Mouse (Mus musculus): ENCODE data around the gene Olfr560. TPM values are rescaled to one million over a fixed set of nuclear protein-coding genes. Genes with fewer than 3 reads are reported as not detected.

Gene Olfr560
- polyA plus RNA-seq, 2 experiments = 0.05 TPM; not detected in 1

- no peaks in the 10 kb centered on the region for H3K27me3 ChIP-seq (ENCODE audit: control insufficient read depth, insufficient read depth, low read length)
- no peak for ATAC-seq (ENCODE audit: low FRiP score, low read depth)
Measured at GRCm38 (mm10) chr7:102727391-102727790, 31.8 kb downstream of the Olfr560 start, which contains the start of gene Olfr559. Gene Olfr559 (minus strand): TSS chr7:102727491.

GRCm38 (mm10) chr7:102718970-102719369 lies 40.2 kb downstream of the Olfr560 start, which contains the start of gene Olfr33:
Gene Olfr33 (minus strand): TSS chr7:102719070.
- Histone ChIP-seq H3K4me2 (replicated peaks; ENCODE audit: low read depth, low read length, severe bottlenecking) (no peak within 1 kb of the TSS), H3K4me3 (replicated peaks; ENCODE audit: low read length) (no peak within 1 kb of the TSS)

More at GRCm38 (mm10) chr7:102727391-102727790, 31.8 kb downstream of the Olfr560 start, which contains the start of gene Olfr559:
- Histone ChIP-seq H3K4me3 (replicated peaks; ENCODE audit: low read length) (no peak within 1 kb of the TSS), H3K4me2 (replicated peaks; ENCODE audit: low read depth, low read length, severe bottlenecking) (no peak within 1 kb of the TSS), H3K9me3 (ENCODE audit: control insufficient read depth, low read length) (no peaks in the 10 kb centered on the region), H3K36me3 (ENCODE audit: control insufficient read depth, insufficient read depth, low read length) (no peaks in the 10 kb centered on the region), H3K9ac (ENCODE audit: low read depth, low read length, severe bottlenecking) (no peak within 1 kb of the TSS), H3K4me1 (ENCODE audit: control insufficient read depth, insufficient read depth, low read length) (no peaks in the 10 kb centered on the region), H3K27ac (replicated peaks; ENCODE audit: low read depth, low read length) (no peak within 1 kb of the TSS)
- no peak for TF ChIP-seq POLR2A (IDR thresholded peaks at IDR 0.05; ENCODE audit: borderline replicate concordance, extremely low read depth, insufficient read depth, insufficient read length)
- no peak for DNase-seq (ENCODE audit: low spot score)

GRCm38 (mm10) chr7:102701915-102702314 lies 57.3 kb downstream of the Olfr560 start, which contains the start of gene Olfr558:
Gene Olfr558 (plus strand): TSS chr7:102702215.
- H3K9ac ChIP-seq (ENCODE audit: low read depth, low read length, severe bottlenecking) = no peak within 1 kb of the TSS
- no peaks in the 10 kb centered on the region for H3K36me3 ChIP-seq (ENCODE audit: control insufficient read depth, insufficient read depth, low read length)
- H3K27me3 ChIP-seq (ENCODE audit: control insufficient read depth, insufficient read depth, low read length) = no peaks in the 10 kb centered on the region
- no peak for TF ChIP-seq POLR2A (IDR thresholded peaks at IDR 0.05; ENCODE audit: borderline replicate concordance, extremely low read depth, insufficient read depth, insufficient read length)
- no peak within 1 kb of the TSS for H3K4me2 ChIP-seq (replicated peaks; ENCODE audit: low read depth, low read length, severe bottlenecking)
- no peak for DNase-seq (ENCODE audit: low spot score)
- H3K4me3 ChIP-seq (replicated peaks; ENCODE audit: low read length) = no peak within 1 kb of the TSS
- H3K4me1 ChIP-seq (ENCODE audit: control insufficient read depth, insufficient read depth, low read length) = no peaks in the 10 kb centered on the region
- H3K27ac ChIP-seq (replicated peaks; ENCODE audit: low read depth, low read length) = no peak within 1 kb of the TSS
- no peak for ATAC-seq (ENCODE audit: low FRiP score, low read depth)
- no peaks in the 10 kb centered on the region for H3K9me3 ChIP-seq (ENCODE audit: control insufficient read depth, low read length)

More at GRCm38 (mm10) chr7:102718970-102719369, 40.2 kb downstream of the Olfr560 start, which contains the start of gene Olfr33:
- WGBS = 38% methylated on average over 1 of the region's 1 CpGs
- H3K27ac ChIP-seq (replicated peaks; ENCODE audit: low read depth, low read length) = no peak within 1 kb of the TSS
- H3K9ac ChIP-seq (ENCODE audit: low read depth, low read length, severe bottlenecking) = no peak within 1 kb of the TSS
- TF ChIP-seq POLR2A (IDR thresholded peaks at IDR 0.05; ENCODE audit: borderline replicate concordance, extremely low read depth, insufficient read depth, insufficient read length) = no peak
- H3K9me3 ChIP-seq (ENCODE audit: control insufficient read depth, low read length) = no peaks in the 10 kb centered on the region
- H3K4me1 ChIP-seq (ENCODE audit: control insufficient read depth, insufficient read depth, low read length) = no peaks in the 10 kb centered on the region
- ATAC-seq (ENCODE audit: low FRiP score, low read depth) = no peak
- no peaks in the 10 kb centered on the region for H3K36me3 ChIP-seq (ENCODE audit: control insufficient read depth, insufficient read depth, low read length)
- DNase-seq (ENCODE audit: low spot score) = no peak
- no peaks in the 10 kb centered on the region for H3K27me3 ChIP-seq (ENCODE audit: control insufficient read depth, insufficient read depth, low read length)

Other genes starting within 250 kb of the Olfr560 start
Only the 30 nearest of the 31 such genes appear.
- gene Olfr547, start 224.6 kb downstream of the Olfr560 start, polyA plus RNA-seq (2012; rRNA removed) = not detected in 2 replicates
- not detected in 2 replicates for gene Olfr547, start 224.6 kb downstream of the Olfr560 start, polyA plus RNA-seq (2014; fragmentation: Nextera tagmentation; extraction: Ambion mirVana)
- gene Olfr548-ps1, start 218.5 kb downstream of the Olfr560 start, polyA plus RNA-seq (2012; rRNA removed) = not detected in 2 replicates
- gene Olfr548-ps1, start 218.5 kb downstream of the Olfr560 start, polyA plus RNA-seq (2014; fragmentation: Nextera tagmentation; extraction: Ambion mirVana) = not detected in 2 replicates
- not detected in 2 replicates for gene Olfr549, start 209.5 kb downstream of the Olfr560 start, polyA plus RNA-seq (2012; rRNA removed)
- not detected in 2 replicates for gene Olfr549, start 209.5 kb downstream of the Olfr560 start, polyA plus RNA-seq (2014; fragmentation: Nextera tagmentation; extraction: Ambion mirVana)
- gene Trim21, start 193.9 kb downstream of the Olfr560 start, polyA plus RNA-seq (2012; rRNA removed) = 3.4 and 4.0 TPM in 2 replicates
- gene Trim21, start 193.9 kb downstream of the Olfr560 start, polyA plus RNA-seq (2014; fragmentation: Nextera tagmentation; extraction: Ambion mirVana) = 0.81 and 1.2 TPM in 2 replicates
- not detected in 2 replicates for gene Olfr550, start 187.9 kb downstream of the Olfr560 start, polyA plus RNA-seq (2012; rRNA removed)
- gene Olfr550, start 187.9 kb downstream of the Olfr560 start, polyA plus RNA-seq (2014; fragmentation: Nextera tagmentation; extraction: Ambion mirVana) = not detected in 2 replicates
- gene Olfr551, start 167.5 kb downstream of the Olfr560 start, polyA plus RNA-seq (2012; rRNA removed) = not detected in 2 replicates
- gene Olfr551, start 167.5 kb downstream of the Olfr560 start, polyA plus RNA-seq (2014; fragmentation: Nextera tagmentation; extraction: Ambion mirVana) = not detected in 2 replicates
- gene Olfr552, start 161.6 kb downstream of the Olfr560 start, polyA plus RNA-seq (2012; rRNA removed) = not detected in 2 replicates
- not detected in 2 replicates for gene Olfr552, start 161.6 kb downstream of the Olfr560 start, polyA plus RNA-seq (2014; fragmentation: Nextera tagmentation; extraction: Ambion mirVana)
- not detected in 2 replicates for gene Olfr553, start 141.1 kb downstream of the Olfr560 start, polyA plus RNA-seq (2012; rRNA removed)
- gene Olfr553, start 141.1 kb downstream of the Olfr560 start, polyA plus RNA-seq (2014; fragmentation: Nextera tagmentation; extraction: Ambion mirVana) = not detected in 2 replicates
- gene Olfr554, start 120.9 kb downstream of the Olfr560 start, polyA plus RNA-seq (2012; rRNA removed) = not detected in 2 replicates
- not detected in 2 replicates for gene Olfr554, start 120.9 kb downstream of the Olfr560 start, polyA plus RNA-seq (2014; fragmentation: Nextera tagmentation; extraction: Ambion mirVana)
- gene Olfr555, start 100.5 kb downstream of the Olfr560 start, polyA plus RNA-seq (2012; rRNA removed) = not detected in 2 replicates
- not detected in 2 replicates for gene Olfr555, start 100.5 kb downstream of the Olfr560 start, polyA plus RNA-seq (2014; fragmentation: Nextera tagmentation; extraction: Ambion mirVana)
- not detected in 2 replicates for gene Olfr556, start 94.5 kb downstream of the Olfr560 start, polyA plus RNA-seq (2012; rRNA removed)
- gene Olfr556, start 94.5 kb downstream of the Olfr560 start, polyA plus RNA-seq (2014; fragmentation: Nextera tagmentation; extraction: Ambion mirVana) = not detected in 2 replicates
- 38.1 and 41.4 TPM in 2 replicates for gene Trim68, start 72.0 kb downstream of the Olfr560 start, polyA plus RNA-seq (2012; rRNA removed)
- gene Trim68, start 72.0 kb downstream of the Olfr560 start, polyA plus RNA-seq (2014; fragmentation: Nextera tagmentation; extraction: Ambion mirVana) = 13.4 and 15.3 TPM in 2 replicates
- not detected in 2 replicates for gene Olfr557, start 63.5 kb downstream of the Olfr560 start, polyA plus RNA-seq (2012; rRNA removed)
- not detected in 2 replicates for gene Olfr557, start 63.5 kb downstream of the Olfr560 start, polyA plus RNA-seq (2014; fragmentation: Nextera tagmentation; extraction: Ambion mirVana)
- gene Olfr558, start 57.2 kb downstream of the Olfr560 start, polyA plus RNA-seq (2012; rRNA removed) = 0.87 and 0.99 TPM in 2 replicates
- gene Olfr558, start 57.2 kb downstream of the Olfr560 start, polyA plus RNA-seq (2014; fragmentation: Nextera tagmentation; extraction: Ambion mirVana) = 0.33 and 0.37 TPM in 2 replicates
- gene Olfr33, start 40.3 kb downstream of the Olfr560 start, polyA plus RNA-seq (2012; rRNA removed) = not detected in 2 replicates
- gene Olfr33, start 40.3 kb downstream of the Olfr560 start, polyA plus RNA-seq (2014; fragmentation: Nextera tagmentation; extraction: Ambion mirVana) = not detected in 2 replicates
- not detected in 2 replicates for gene Olfr559, start 31.9 kb downstream of the Olfr560 start, polyA plus RNA-seq (2012; rRNA removed)
- not detected in 2 replicates for gene Olfr559, start 31.9 kb downstream of the Olfr560 start, polyA plus RNA-seq (2014; fragmentation: Nextera tagmentation; extraction: Ambion mirVana)
- gene Olfr78, start 105 bp upstream of the Olfr560 start, polyA plus RNA-seq (2012; rRNA removed) = 0.45 and 0.62 TPM in 2 replicates
- gene Olfr78, start 105 bp upstream of the Olfr560 start, polyA plus RNA-seq (2014; fragmentation: Nextera tagmentation; extraction: Ambion mirVana) = 0.07 and 0.18 TPM in 2 replicates
- gene Olfr561, start 11.9 kb upstream of the Olfr560 start, polyA plus RNA-seq (2012; rRNA removed) = not detected in 2 replicates
- gene Olfr561, start 11.9 kb upstream of the Olfr560 start, polyA plus RNA-seq (2014; fragmentation: Nextera tagmentation; extraction: Ambion mirVana) = not detected in 2 replicates
- not detected in 2 replicates for gene Olfr564, start 44.1 kb upstream of the Olfr560 start, polyA plus RNA-seq (2012; rRNA removed)
- not detected in 2 replicates for gene Olfr564, start 44.1 kb upstream of the Olfr560 start, polyA plus RNA-seq (2014; fragmentation: Nextera tagmentation; extraction: Ambion mirVana)
- gene Olfr566, start 99.4 kb upstream of the Olfr560 start, polyA plus RNA-seq (2012; rRNA removed) = not detected in 2 replicates
- not detected in 2 replicates for gene Olfr566, start 99.4 kb upstream of the Olfr560 start, polyA plus RNA-seq (2014; fragmentation: Nextera tagmentation; extraction: Ambion mirVana)
- gene Olfr568, start 117.8 kb upstream of the Olfr560 start, polyA plus RNA-seq (2012; rRNA removed) = not detected in 2 replicates
- gene Olfr568, start 117.8 kb upstream of the Olfr560 start, polyA plus RNA-seq (2014; fragmentation: Nextera tagmentation; extraction: Ambion mirVana) = not detected in 2 replicates
- not detected in 2 replicates for gene Olfr569, start 131.5 kb upstream of the Olfr560 start, polyA plus RNA-seq (2012; rRNA removed)
- gene Olfr569, start 131.5 kb upstream of the Olfr560 start, polyA plus RNA-seq (2014; fragmentation: Nextera tagmentation; extraction: Ambion mirVana) = not detected in 2 replicates
- gene Olfr570, start 135.2 kb upstream of the Olfr560 start, polyA plus RNA-seq (2012; rRNA removed) = not detected in 2 replicates
- gene Olfr570, start 135.2 kb upstream of the Olfr560 start, polyA plus RNA-seq (2014; fragmentation: Nextera tagmentation; extraction: Ambion mirVana) = not detected in 2 replicates
- not detected in 2 replicates for gene Olfr571, start 158.2 kb upstream of the Olfr560 start, polyA plus RNA-seq (2012; rRNA removed)
- gene Olfr571, start 158.2 kb upstream of the Olfr560 start, polyA plus RNA-seq (2014; fragmentation: Nextera tagmentation; extraction: Ambion mirVana) = not detected in 2 replicates
- not detected in 2 replicates for gene Olfr572, start 165.0 kb upstream of the Olfr560 start, polyA plus RNA-seq (2012; rRNA removed)
- gene Olfr572, start 165.0 kb upstream of the Olfr560 start, polyA plus RNA-seq (2014; fragmentation: Nextera tagmentation; extraction: Ambion mirVana) = not detected in 2 replicates
- gene Olfr573-ps1, start 183.2 kb upstream of the Olfr560 start, polyA plus RNA-seq (2012; rRNA removed) = not detected in 2 replicates
- not detected in 2 replicates for gene Olfr573-ps1, start 183.2 kb upstream of the Olfr560 start, polyA plus RNA-seq (2014; fragmentation: Nextera tagmentation; extraction: Ambion mirVana)
- not detected in 2 replicates for gene Olfr574, start 189.1 kb upstream of the Olfr560 start, polyA plus RNA-seq (2012; rRNA removed)
- gene Olfr574, start 189.1 kb upstream of the Olfr560 start, polyA plus RNA-seq (2014; fragmentation: Nextera tagmentation; extraction: Ambion mirVana) = not detected in 2 replicates
- not detected in 2 replicates for gene Olfr575, start 199.4 kb upstream of the Olfr560 start, polyA plus RNA-seq (2012; rRNA removed)
- gene Olfr575, start 199.4 kb upstream of the Olfr560 start, polyA plus RNA-seq (2014; fragmentation: Nextera tagmentation; extraction: Ambion mirVana) = not detected in 2 replicates
- gene Olfr576, start 203.3 kb upstream of the Olfr560 start, polyA plus RNA-seq (2012; rRNA removed) = not detected in 2 replicates
- gene Olfr576, start 203.3 kb upstream of the Olfr560 start, polyA plus RNA-seq (2014; fragmentation: Nextera tagmentation; extraction: Ambion mirVana) = not detected in 2 replicates
- gene Olfr577, start 216.6 kb upstream of the Olfr560 start, polyA plus RNA-seq (2012; rRNA removed) = not detected in 2 replicates
- gene Olfr577, start 216.6 kb upstream of the Olfr560 start, polyA plus RNA-seq (2014; fragmentation: Nextera tagmentation; extraction: Ambion mirVana) = not detected in 2 replicates

Measured in limb, embryonic 14.5 days (tissue).